In genomic region chr16:4683193-4683580, GRCm38 (mm10) we compare ENCODE assay signal across 8 mouse cellular contexts. TPM values are rescaled to one million over a fixed set of nuclear protein-coding genes. Genes with fewer than 3 reads are reported as not detected.
DNase-seq lines count a peak whose midpoint lies in the region; ATAC-seq and TF ChIP-seq lines count a peak whose summit lies in the region.

No protein-coding gene starts in this region.

- H3K36me3 ChIP-seq in heart, embryonic 12.5 days: peaks cover 15% of the 10 kb centered on the region
- peaks cover 25% of the 10 kb centered on the region for H3K36me3 ChIP-seq in G1E (replicated peaks)
- H3K36me3 ChIP-seq in forebrain, postnatal 0 days (ENCODE audit: insufficient read depth): peaks cover 8% of the 10 kb centered on the region; the same call in 1 of the 2 replicates
- H3K36me3 ChIP-seq in macrophage (ENCODE audit: inconsistent target): peaks cover 7% of the 10 kb centered on the region; the same call in 1 of the 2 replicates

- peak overlapping the region; percentile 93 for H3K4me3 ChIP-seq in heart, embryonic 12.5 days
- H3K4me3 ChIP-seq in G1E (ENCODE audit: low read depth, low read length): peak overlapping the region; percentile 95
- H3K4me3 ChIP-seq in forebrain, postnatal 0 days (ENCODE audit: low read depth, low read length): peak overlapping the region; percentile 65
- peak overlapping the region; percentile 97 for H3K4me3 ChIP-seq in macrophage (ENCODE audit: inconsistent target)

- no peaks in the 10 kb centered on the region for H3K27me3 ChIP-seq in heart, embryonic 12.5 days (replicated peaks)
- H3K27me3 ChIP-seq in G1E (ENCODE audit: insufficient read depth, low read length): no peaks in the 10 kb centered on the region
- no peaks in the 10 kb centered on the region for H3K27me3 ChIP-seq in forebrain, postnatal 0 days (ENCODE audit: insufficient read depth, low read length)

- H3K79me2 ChIP-seq in macrophage (ENCODE audit: inconsistent target): peaks cover 36% of the 10 kb centered on the region

- 29% methylated on average over 9 of the region's 9 CpGs for WGBS in heart, embryonic 12.5 days
- WGBS in forebrain, postnatal 0 days: 31% methylated on average over 9 of the region's 9 CpGs
- 20% methylated on average over 9 of the region's 9 CpGs for WGBS in macrophage (ENCODE audit: missing documents)

- TF ChIP-seq CTCF in G1E (IDR thresholded peaks at IDR 0.05; ENCODE audit: low read depth, low read length): no peak
- no peak for TF ChIP-seq CTCF in forebrain, postnatal 0 days (IDR thresholded peaks at IDR 0.05; ENCODE audit: low read depth)

- intact Hi-C loops in heart, postnatal 14 days (cut with DNase I): no loop called here

- H3K27ac ChIP-seq in heart, embryonic 12.5 days (ENCODE audit: poor library complexity, severe bottlenecking): peak overlapping the region; percentile 82
- peak overlapping the region; percentile 81 for H3K27ac ChIP-seq in forebrain, postnatal 0 days (ENCODE audit: low read depth, low read length)
- H3K27ac ChIP-seq in macrophage: peak overlapping the region; percentile 86

- H3K4me1 ChIP-seq in heart, embryonic 12.5 days (replicated peaks): peaks cover 23% of the 10 kb centered on the region
- H3K4me1 ChIP-seq in G1E (ENCODE audit: insufficient read depth, low read depth, low read length): peaks cover 69% of the 10 kb centered on the region
- peaks cover 15% of the 10 kb centered on the region for H3K4me1 ChIP-seq in forebrain, postnatal 0 days (ENCODE audit: insufficient read depth)

- DNase-seq in heart, postnatal 14 days: no peak
- DNase-seq in G1E (ENCODE audit: low spot score): no peak
- DNase-seq in forebrain, postnatal 0 days: no peak
- no peak for DNase-seq in T-cell, adult 2 months (ENCODE audit: low spot score)
- no peak for DNase-seq in cerebellum, postnatal 10 days
- no peak for DNase-seq in cerebellum, adult 11 months

- H3K9ac ChIP-seq in heart, embryonic 12.5 days: peak overlapping the region; percentile 91
- H3K9ac ChIP-seq in forebrain, postnatal 0 days: peak overlapping the region; percentile 86

- H3K9me3 ChIP-seq in heart, embryonic 12.5 days (replicated peaks): no peaks in the 10 kb centered on the region
- no peaks in the 10 kb centered on the region for H3K9me3 ChIP-seq in G1E (replicated peaks)
- H3K9me3 ChIP-seq in forebrain, postnatal 0 days (ENCODE audit: low read length): no peaks in the 10 kb centered on the region

- no peak for ATAC-seq in heart, embryonic 12.5 days (ENCODE audit: insufficient number of reproducible peaks, low FRiP score)
- no peak for ATAC-seq in G1E (ENCODE audit: extremely low read depth, insufficient number of reproducible peaks, low FRiP score, poor library complexity, severe bottlenecking)
- ATAC-seq in forebrain, postnatal 0 days: no peak

- peak overlapping the region; percentile 99 for H3K4me2 ChIP-seq in heart, embryonic 12.5 days
- H3K4me2 ChIP-seq in forebrain, postnatal 0 days (ENCODE audit: low read depth): peak overlapping the region; percentile 94

RNA-seq across cellular contexts. Expression of gene Coro7, which starts 3.6 kb away (rescaled TPM):
- polyA plus RNA-seq in heart, embryonic 12.5 days (2016; fragmentation: Nextera tagmentation; extraction: Ambion mirVana): 14.8 and 15.3 TPM in 2 replicates
- 10 to 100 TPM; 20.6 to 20.7 TPM for total RNA-seq in heart, postnatal 14 days (2021)
- 74.9 and 94.3 TPM in 2 replicates for total RNA-seq in G1E (2014; fragmentation: Nextera tagmentation)
- 33.0 and 34.8 TPM in 2 replicates for total RNA-seq in G1E (2017)
- polyA plus RNA-seq in G1E (2012): 159 and 205 TPM in 2 replicates
- total RNA-seq in forebrain, postnatal 0 days (2014; rRNA removed): 24.9 and 25.2 TPM in 2 replicates
- 23.5 and 29.3 TPM in 2 replicates for polyA plus RNA-seq in forebrain, postnatal 0 days (2015; fragmentation: Nextera tagmentation; extraction: Ambion mirVana)
- total RNA-seq in macrophage (2018; cell fraction: chromatin; rRNA removed): 1,000 to 10,000 TPM in 1 of 26 experiments, 100 to 1,000 TPM in 25; 236 to 1,071 (median 603) TPM
- 100 to 1,000 TPM in 3 of 26 experiments, 10 to 100 TPM in 23; 52.7 to 124 (median 75.9) TPM for total RNA-seq in macrophage (2018; cell fraction: cytosol; rRNA removed)
- 100 to 1,000 TPM; 163 to 452 (median 320) TPM for total RNA-seq in macrophage (2018; cell fraction: nucleus; rRNA removed)
- 53.4 to 137 TPM (median 97.8 TPM) in 3 replicates for polyA plus RNA-seq in macrophage (2018)

RNA-seq across cellular contexts. Expression of gene Nmral1, which starts 36.0 kb away (rescaled TPM):
- 37.2 and 37.8 TPM in 2 replicates for polyA plus RNA-seq in heart, embryonic 12.5 days (2016; fragmentation: Nextera tagmentation; extraction: Ambion mirVana)
- total RNA-seq in heart, postnatal 14 days (2021): 1 to 10 TPM; 3.2 to 4.5 TPM
- total RNA-seq in G1E (2014; fragmentation: Nextera tagmentation) (32.9 and 33.3 TPM in 2 replicates), G1E (2017) (33.8 and 34.8 TPM in 2 replicates)
- polyA plus RNA-seq in G1E (2012) (7.3 and 13.0 TPM in 2 replicates), macrophage (2018) (6.3 to 20.4 TPM (median 15.6 TPM) in 3 replicates)
- 45.7 and 46.1 TPM in 2 replicates for total RNA-seq in forebrain, postnatal 0 days (2014; rRNA removed)
- polyA plus RNA-seq in forebrain, postnatal 0 days (2015; fragmentation: Nextera tagmentation; extraction: Ambion mirVana): 42.9 and 44.3 TPM in 2 replicates
- 10 to 100 TPM in 13 of 26 experiments, 1 to 10 TPM in 10, under 1 TPM in 1, not detected in 2; 0.58 to 29.1 (median 10.7) TPM for total RNA-seq in macrophage (2018; cell fraction: chromatin; rRNA removed)
- total RNA-seq in macrophage (2018; cell fraction: cytosol; rRNA removed): 10 to 100 TPM in 19 of 26 experiments, 1 to 10 TPM in 7; 6.2 to 19.1 (median 11.3) TPM
- total RNA-seq in macrophage (2018; cell fraction: nucleus; rRNA removed): 10 to 100 TPM in 11 of 26 experiments, 1 to 10 TPM in 15; 1.4 to 32.4 (median 9.0) TPM

RNA-seq across cellular contexts. Expression of gene Hmox2, which starts 43.0 kb away (rescaled TPM):
- 84.5 and 90.1 TPM in 2 replicates for polyA plus RNA-seq in heart, embryonic 12.5 days (2016; fragmentation: Nextera tagmentation; extraction: Ambion mirVana)
- 10 to 100 TPM; 70.5 to 71.1 TPM for total RNA-seq in heart, postnatal 14 days (2021)
- 43.0 and 60.0 TPM in 2 replicates for total RNA-seq in G1E (2014; fragmentation: Nextera tagmentation)
- total RNA-seq in G1E (2017): 31.0 and 37.2 TPM in 2 replicates
- 1.9 and 2.3 TPM in 2 replicates for polyA plus RNA-seq in G1E (2012)
- total RNA-seq in forebrain, postnatal 0 days (2014; rRNA removed): 54.5 and 63.7 TPM in 2 replicates
- 88.7 and 92.5 TPM in 2 replicates for polyA plus RNA-seq in forebrain, postnatal 0 days (2015; fragmentation: Nextera tagmentation; extraction: Ambion mirVana)
- total RNA-seq in macrophage (2018; cell fraction: chromatin; rRNA removed): 10 to 100 TPM in 20 of 26 experiments, 1 to 10 TPM in 6; 4.2 to 71.2 (median 34.7) TPM
- 100 to 1,000 TPM; 118 to 323 (median 211) TPM for total RNA-seq in macrophage (2018; cell fraction: cytosol; rRNA removed)
- 100 to 1,000 TPM in 6 of 26 experiments, 10 to 100 TPM in 20; 22.3 to 134 (median 71.1) TPM for total RNA-seq in macrophage (2018; cell fraction: nucleus; rRNA removed)
- 195 to 303 TPM (median 234 TPM) in 3 replicates for polyA plus RNA-seq in macrophage (2018)

RNA-seq across cellular contexts. Expression of gene Dnaja3, which starts 43.4 kb away (rescaled TPM):
- 77.6 and 77.7 TPM in 2 replicates for polyA plus RNA-seq in heart, embryonic 12.5 days (2016; fragmentation: Nextera tagmentation; extraction: Ambion mirVana)
- 100 to 1,000 TPM; 121 to 123 TPM for total RNA-seq in heart, postnatal 14 days (2021)
- total RNA-seq in G1E (2014; fragmentation: Nextera tagmentation) (53.1 and 56.1 TPM in 2 replicates), G1E (2017) (63.5 and 73.2 TPM in 2 replicates)
- polyA plus RNA-seq in G1E (2012) (23.9 and 33.1 TPM in 2 replicates), macrophage (2018) (19.8 to 43.8 TPM (median 25.5 TPM) in 3 replicates)
- 47.2 and 51.5 TPM in 2 replicates for total RNA-seq in forebrain, postnatal 0 days (2014; rRNA removed)
- 37.5 and 48.6 TPM in 2 replicates for polyA plus RNA-seq in forebrain, postnatal 0 days (2015; fragmentation: Nextera tagmentation; extraction: Ambion mirVana)
- total RNA-seq in macrophage (2018; cell fraction: chromatin; rRNA removed): 10 to 100 TPM in 17 of 26 experiments, 1 to 10 TPM in 9; 2.0 to 29.6 (median 11.5) TPM
- 10 to 100 TPM; 15.0 to 39.9 (median 29.8) TPM for total RNA-seq in macrophage (2018; cell fraction: cytosol; rRNA removed)
- 10 to 100 TPM in 20 of 26 experiments, 1 to 10 TPM in 6; 5.5 to 31.4 (median 15.2) TPM for total RNA-seq in macrophage (2018; cell fraction: nucleus; rRNA removed)

RNA-seq across cellular contexts. Expression of gene Vasn, which starts 43.4 kb away (rescaled TPM):
- polyA plus RNA-seq in heart, embryonic 12.5 days (2016; fragmentation: Nextera tagmentation; extraction: Ambion mirVana): 14.8 and 16.4 TPM in 2 replicates
- 10 to 100 TPM; 12.1 to 14.7 TPM for total RNA-seq in heart, postnatal 14 days (2021)
- total RNA-seq in G1E (2014; fragmentation: Nextera tagmentation) (0.30 TPM in 1 of 2 replicates, not detected in the other), G1E (2017) (0.05 and 0.12 TPM in 2 replicates)
- polyA plus RNA-seq in G1E (2012) (0.03 and 0.04 TPM in 2 replicates), macrophage (2018) (0.07 TPM in 1 of 3 replicates, not detected in the others)
- 5.5 and 6.5 TPM in 2 replicates for total RNA-seq in forebrain, postnatal 0 days (2014; rRNA removed)
- 3.0 and 3.6 TPM in 2 replicates for polyA plus RNA-seq in forebrain, postnatal 0 days (2015; fragmentation: Nextera tagmentation; extraction: Ambion mirVana)
- 1 to 10 TPM in 6 of 26 experiments, under 1 TPM in 18, not detected in 2; 0.21 to 7.4 (median 0.77) TPM for total RNA-seq in macrophage (2018; cell fraction: chromatin; rRNA removed)
- under 1 TPM in 10 of 26 experiments, not detected in 16; 0.03 to 0.71 (median 0.08) TPM for total RNA-seq in macrophage (2018; cell fraction: cytosol; rRNA removed)
- total RNA-seq in macrophage (2018; cell fraction: nucleus; rRNA removed): 1 to 10 TPM in 1 of 26 experiments, under 1 TPM in 17, not detected in 8; 0.12 to 1.8 (median 0.39) TPM

Comparison
In these comparisons a context has a peak if more than half of its experiments do, and no peak if none do; other contexts are left out.
1. RNA of gene Hmox2, which starts 43.0 kb away (polyA plus RNA-seq): 195 to 303 TPM in macrophage, 88.7 to 92.5 TPM in forebrain, postnatal 0 days and 84.5 to 90.1 TPM in heart, embryonic 12.5 days; 1.9 to 2.3 TPM in G1E; every median in the first group is over 10 times any median in the second.
2. Peak in every context shown above with its lines, with median percentiles within 50 percentile points of each other: H3K27ac ChIP-seq and H3K4me3 ChIP-seq.